Mouse (Mus musculus) C2C12 (cell line): ENCODE measurements around the gene Srsf7.

Experiments used
- CEBPB ChIP-seq: IDR thresholded peaks from one replicate; pipeline ENCODE4 v1.6.1; 2011; ENCODE audit warnings: low read depth, mild to moderate bottlenecking, control low read depth, moderate library complexity
- CTCF ChIP-seq: IDR thresholded peaks from one replicate; pipeline ENCODE4 v1.5.1; 2011; ENCODE audit not compliant: control insufficient read depth, insufficient read depth, insufficient read length
- MAX ChIP-seq: IDR thresholded peaks from one replicate; pipeline ENCODE4 v1.6.1; 2011; ENCODE audit warnings: mild to moderate bottlenecking, control low read depth
- MYOD1 ChIP-seq: IDR thresholded peaks from one replicate; pipeline ENCODE4 v1.6.1; 2011; ENCODE audit warnings: low read depth; ENCODE audit not compliant: control insufficient read depth, insufficient read length
- MYOG ChIP-seq: IDR thresholded peaks from one replicate; pipeline ENCODE4 v1.6.1; 2011; ENCODE audit not compliant: control insufficient read depth, insufficient read length; ENCODE audit errors: extremely low read depth
- USF1 ChIP-seq: IDR thresholded peaks from one replicate; pipeline ENCODE4 v1.6.1; 2011; ENCODE audit warnings: low read depth, mild to moderate bottlenecking, control low read depth, moderate library complexity

GRCm38 (mm10) chr17:80169792-80170191 lies 37.3 kb downstream of the Srsf7 start:
- TF ChIP-seq CTCF (no peak), MYOG (no peak), USF1 (no peak), MAX (no peak), MYOD1 (no peak), CEBPB (no peak)
